Mouse (Mus musculus): ENCODE measurements around the gene Crocc. TPM values are rescaled to one million over a fixed set of nuclear protein-coding genes. Genes with fewer than 3 reads are reported as not detected.

Crocc gene
- polyA plus RNA-seq, 1 experiment from 2014 or later, result 1.6 TPM

DNA sequence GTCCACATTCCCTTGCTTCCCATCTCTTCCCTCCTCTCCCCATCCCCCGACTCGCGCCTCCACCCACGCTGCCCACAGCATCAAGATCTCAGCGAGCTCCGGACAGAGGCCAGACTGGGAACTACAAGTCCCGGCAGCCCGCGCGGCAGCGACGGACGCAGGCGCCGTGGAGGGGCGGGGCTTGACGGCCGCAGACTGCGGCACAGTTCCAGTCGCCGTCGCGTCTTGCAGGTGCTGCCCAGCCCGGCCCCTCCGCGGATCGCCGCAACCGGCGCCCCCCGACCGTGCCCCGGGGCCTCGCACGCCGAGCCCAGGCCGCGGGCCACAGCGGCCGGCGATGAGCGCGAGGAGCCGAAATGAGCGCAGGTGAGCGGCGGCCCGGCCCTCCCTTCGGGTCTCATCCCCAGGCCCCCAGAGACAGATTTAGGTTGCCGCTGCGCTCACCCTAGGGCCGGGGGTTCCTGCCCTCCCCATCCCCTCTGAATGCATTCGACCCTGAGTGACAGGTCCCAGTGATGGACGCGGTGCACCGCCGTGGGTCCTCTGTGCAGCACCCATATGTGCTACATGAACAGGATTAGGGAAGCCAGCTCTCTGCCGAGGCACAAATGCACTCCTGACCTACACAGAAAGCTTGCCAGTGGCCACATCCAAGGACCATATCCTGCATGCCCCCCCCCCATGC, 73.5 kb downstream of the Crocc start, which contains the start of gene Atp13a2:
Gene Atp13a2, plus strand, starts transcription at position 163 of the 685 bp plus-strand sequence.
- TF ChIP-seq EP300 (optimal IDR thresholded peaks at IDR 0.05), result no peak
- peak; percentile 0; the same call in 1 of the 2 replicates for TF ChIP-seq CTCF (IDR thresholded peaks at IDR 0.05; ENCODE audit: low read depth)
- Histone ChIP-seq H3K36me3 (ENCODE audit: control insufficient read depth, insufficient read depth, low read length) (no peaks in the 10 kb centered on the region), H3K27me3 (ENCODE audit: control insufficient read depth, insufficient read depth, low read length) (no peaks in the 10 kb centered on the region), H3K4me2 (replicated peaks; ENCODE audit: low read depth) (peak within 1 kb of the TSS; percentile 88), H3K27ac (replicated peaks) (no peak within 1 kb of the TSS), H3K9me3 (ENCODE audit: control insufficient read depth, low read length) (no peaks in the 10 kb centered on the region), H3K4me3 (ENCODE audit: low read depth, low read length) (peak within 1 kb of the TSS; percentile 90), H3K4me1 (replicated peaks; ENCODE audit: control insufficient read depth, insufficient read depth) (peaks cover 7% of the 10 kb centered on the region), H3K9ac (ENCODE audit: low read length) (peak within 1 kb of the TSS; percentile 78)
- WGBS, result under 1% methylated on average over 50 of the region's 58 CpGs
- peak; percentile 91 for DNase-seq (ENCODE audit: low spot score)
- ATAC-seq (ENCODE audit: low FRiP score, low TSS enrichment), result peak; percentile 69

DNA sequence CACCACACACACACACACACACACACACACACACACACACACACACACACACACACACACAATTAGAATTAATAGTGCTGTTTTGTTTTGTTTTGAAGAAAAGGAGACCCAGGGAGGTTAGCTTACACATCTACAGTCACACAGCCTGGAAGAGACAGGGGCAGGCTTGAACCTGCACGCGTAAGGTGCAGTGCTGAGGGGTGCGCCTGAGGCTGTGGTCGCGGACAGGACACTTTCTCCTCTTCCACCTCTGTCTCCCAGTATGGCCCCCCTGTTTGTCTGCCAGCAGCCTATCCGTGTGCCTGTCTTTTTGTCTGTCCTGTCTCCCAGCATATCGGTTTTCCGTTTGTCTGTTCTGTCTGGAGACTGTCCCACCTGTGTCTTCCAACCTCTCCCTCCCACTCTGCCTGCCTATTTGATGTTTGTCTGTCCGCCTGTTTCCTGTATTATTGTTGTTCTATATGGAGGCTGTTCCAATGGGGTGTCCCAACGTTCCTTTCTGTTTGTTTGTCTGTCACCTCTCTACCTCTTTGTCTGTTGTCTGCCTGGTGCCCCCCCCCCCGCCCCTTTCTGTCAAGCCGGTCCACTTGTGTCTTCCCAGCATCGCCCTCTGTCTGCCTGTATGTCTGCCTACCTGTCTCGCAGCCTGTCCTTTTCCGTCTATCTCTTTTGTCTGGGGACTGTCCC, 74.2 kb downstream of the Crocc start:
- H3K4me1 ChIP-seq (replicated peaks; ENCODE audit: control insufficient read depth, insufficient read depth), result peaks cover 7% of the 10 kb centered on the region
- ATAC-seq (ENCODE audit: low FRiP score, low TSS enrichment) (no peak), DNase-seq (ENCODE audit: low spot score) (no peak)
- H3K9ac ChIP-seq (ENCODE audit: low read length), result peak overlapping the region; percentile 78; the same call in 1 of the 2 replicates
- no peaks in the 10 kb centered on the region for H3K36me3 ChIP-seq (ENCODE audit: control insufficient read depth, insufficient read depth, low read length)
- H3K9me3 ChIP-seq (ENCODE audit: control insufficient read depth, low read length), result no peaks in the 10 kb centered on the region
- no peak for TF ChIP-seq EP300 (optimal IDR thresholded peaks at IDR 0.05)
- peak; percentile 43 for TF ChIP-seq CTCF (IDR thresholded peaks at IDR 0.05; ENCODE audit: low read depth)
- H3K4me3 ChIP-seq (ENCODE audit: low read depth, low read length), result peak overlapping the region; percentile 90
- 34% methylated on average over 14 of the region's 15 CpGs for WGBS
- H3K27me3 ChIP-seq (ENCODE audit: control insufficient read depth, insufficient read depth, low read length), result no peaks in the 10 kb centered on the region
- H3K27ac ChIP-seq (replicated peaks), result no peak overlapping the region
- peak overlapping the region; percentile 88 for H3K4me2 ChIP-seq (replicated peaks; ENCODE audit: low read depth)

DNA sequence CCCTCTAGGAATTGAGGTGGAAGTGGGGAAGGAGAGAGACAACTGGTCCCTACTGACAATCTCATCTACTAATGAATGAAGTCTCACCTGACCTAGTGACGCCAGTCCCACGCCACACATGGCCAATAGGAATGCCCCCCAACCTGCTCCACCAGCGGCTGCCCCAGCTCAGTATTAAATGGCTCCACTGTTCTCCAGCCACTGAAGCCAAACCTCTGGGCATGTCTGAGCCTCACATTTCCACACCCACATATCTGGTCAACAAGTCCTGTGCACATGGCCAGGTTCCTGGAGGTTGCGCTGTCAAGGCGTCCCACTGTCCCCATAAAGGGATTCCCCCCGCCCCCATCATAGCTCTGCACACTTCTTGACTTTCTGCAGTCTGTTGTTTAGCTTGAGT, 75.8 kb downstream of the Crocc start:
- H3K4me1 ChIP-seq (replicated peaks; ENCODE audit: control insufficient read depth, insufficient read depth), result peaks cover 7% of the 10 kb centered on the region
- no peak for DNase-seq (ENCODE audit: low spot score)
- H3K36me3 ChIP-seq (ENCODE audit: control insufficient read depth, insufficient read depth, low read length), result peaks cover 3% of the 10 kb centered on the region; the same call in 1 of the 2 replicates
- WGBS, result 67% methylated on average over 6 of the region's 6 CpGs
- H3K9me3 ChIP-seq (ENCODE audit: control insufficient read depth, low read length), result no peaks in the 10 kb centered on the region
- no peak overlapping the region for H3K27ac ChIP-seq (replicated peaks)
- H3K4me3 ChIP-seq (ENCODE audit: low read depth, low read length), result no peak overlapping the region
- TF ChIP-seq EP300 (optimal IDR thresholded peaks at IDR 0.05), result no peak
- TF ChIP-seq CTCF (IDR thresholded peaks at IDR 0.05; ENCODE audit: low read depth), result no peak
- H3K9ac ChIP-seq (ENCODE audit: low read length), result no peak overlapping the region
- H3K4me2 ChIP-seq (replicated peaks; ENCODE audit: low read depth), result no peak overlapping the region
- ATAC-seq (ENCODE audit: low FRiP score, low TSS enrichment), result no peak
- no peaks in the 10 kb centered on the region for H3K27me3 ChIP-seq (ENCODE audit: control insufficient read depth, insufficient read depth, low read length)

DNA sequence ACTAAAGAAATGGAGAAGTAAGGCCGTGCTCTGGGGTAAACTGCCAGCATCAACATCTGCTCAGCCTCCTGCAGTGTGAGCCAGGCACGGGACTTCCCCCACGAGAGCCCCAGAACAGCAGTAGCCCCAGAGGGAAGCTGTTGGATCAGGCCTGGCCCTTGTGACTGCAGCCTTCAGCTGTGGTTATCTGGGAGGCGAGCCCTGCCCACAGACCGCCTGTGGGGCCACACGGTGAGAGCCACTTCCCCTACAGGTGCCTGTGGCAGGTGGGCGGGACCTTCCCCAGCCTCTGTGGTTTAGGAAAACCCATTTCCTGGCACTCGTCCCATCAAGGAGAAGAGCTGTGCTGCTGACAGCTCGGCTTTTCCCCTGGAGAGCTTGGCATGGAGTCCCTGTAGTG, 76.9 kb downstream of the Crocc start:
- H3K4me3 ChIP-seq (ENCODE audit: low read depth, low read length), result no peak overlapping the region
- H3K4me1 ChIP-seq (replicated peaks; ENCODE audit: control insufficient read depth, insufficient read depth), result peaks cover 7% of the 10 kb centered on the region
- H3K9me3 ChIP-seq (ENCODE audit: control insufficient read depth, low read length), result no peaks in the 10 kb centered on the region
- no peaks in the 10 kb centered on the region for H3K27me3 ChIP-seq (ENCODE audit: control insufficient read depth, insufficient read depth, low read length)
- H3K27ac ChIP-seq (replicated peaks), result peak overlapping the region; percentile 73
- peaks cover 9% of the 10 kb centered on the region for H3K36me3 ChIP-seq (ENCODE audit: control insufficient read depth, insufficient read depth, low read length)
- DNase-seq (ENCODE audit: low spot score) (peak; percentile 90), ATAC-seq (ENCODE audit: low FRiP score, low TSS enrichment) (peak; percentile 89)
- H3K4me2 ChIP-seq (replicated peaks; ENCODE audit: low read depth), result no peak overlapping the region
- peak overlapping the region; percentile 18; the same call in 1 of the 2 replicates for H3K9ac ChIP-seq (ENCODE audit: low read length)
- WGBS, result 4% methylated on average over 9 of the region's 9 CpGs
- TF ChIP-seq EP300 (optimal IDR thresholded peaks at IDR 0.05) (no peak), CTCF (IDR thresholded peaks at IDR 0.05; ENCODE audit: low read depth) (no peak)

DNA sequence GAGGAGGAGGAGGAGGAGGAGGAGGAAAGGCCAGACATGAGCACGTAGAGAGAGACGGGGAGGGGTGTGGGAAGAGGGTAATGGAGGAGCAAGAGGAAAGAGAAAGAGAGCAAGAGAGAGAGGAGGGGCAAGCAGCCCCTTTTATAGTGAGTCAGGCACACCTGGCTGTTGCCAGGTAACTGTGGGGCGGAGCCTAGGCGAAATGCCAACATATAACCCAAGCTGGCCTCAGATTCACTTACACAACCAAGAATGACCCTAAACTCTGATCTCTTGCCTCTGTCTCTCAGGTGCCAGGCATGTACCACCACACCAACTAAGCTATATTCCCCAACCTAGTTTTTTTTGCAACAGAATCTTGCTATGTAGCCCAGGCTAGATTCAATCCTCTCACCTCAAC, 77.5 kb downstream of the Crocc start:
- H3K4me2 ChIP-seq (replicated peaks; ENCODE audit: low read depth), result no peak overlapping the region
- H3K36me3 ChIP-seq (ENCODE audit: control insufficient read depth, insufficient read depth, low read length), result peaks cover 9% of the 10 kb centered on the region
- no peak overlapping the region for H3K9ac ChIP-seq (ENCODE audit: low read length)
- TF ChIP-seq EP300 (optimal IDR thresholded peaks at IDR 0.05) (no peak), CTCF (IDR thresholded peaks at IDR 0.05; ENCODE audit: low read depth) (no peak)
- no peak for ATAC-seq (ENCODE audit: low FRiP score, low TSS enrichment)
- H3K9me3 ChIP-seq (ENCODE audit: control insufficient read depth, low read length), result no peaks in the 10 kb centered on the region
- peak; percentile 64 for DNase-seq (ENCODE audit: low spot score)
- H3K27ac ChIP-seq (replicated peaks), result peak overlapping the region; percentile 73
- 43% methylated on average over 4 of the region's 4 CpGs for WGBS
- H3K4me1 ChIP-seq (replicated peaks; ENCODE audit: control insufficient read depth, insufficient read depth), result peaks cover 7% of the 10 kb centered on the region
- H3K27me3 ChIP-seq (ENCODE audit: control insufficient read depth, insufficient read depth, low read length), result no peaks in the 10 kb centered on the region
- H3K4me3 ChIP-seq (ENCODE audit: low read depth, low read length), result no peak overlapping the region

DNA sequence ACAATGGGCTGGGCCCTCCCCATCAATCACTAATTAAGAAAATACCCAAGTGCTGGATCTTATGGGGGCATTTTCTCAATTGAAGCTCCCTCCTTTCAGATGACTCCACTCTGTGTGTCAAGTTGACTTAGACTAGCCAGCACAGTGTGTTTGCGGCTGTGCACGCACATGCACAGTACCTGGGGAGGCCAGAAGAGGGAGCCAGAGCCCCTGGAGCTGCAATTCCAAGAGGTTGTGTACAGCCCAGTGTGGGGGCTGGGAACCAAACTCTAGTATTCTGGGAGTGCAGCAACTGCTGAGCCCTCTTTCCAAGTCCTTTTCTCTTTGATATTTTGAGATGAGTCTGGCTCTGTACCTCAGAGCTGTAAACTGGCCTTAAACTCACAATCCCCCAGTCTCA, 78.7 kb downstream of the Crocc start:
- Histone ChIP-seq H3K9ac (ENCODE audit: low read length) (no peak overlapping the region), H3K4me2 (replicated peaks; ENCODE audit: low read depth) (no peak overlapping the region), H3K4me1 (replicated peaks; ENCODE audit: control insufficient read depth, insufficient read depth) (no peaks in the 10 kb centered on the region; the same call in 1 of the 2 replicates), H3K27me3 (ENCODE audit: control insufficient read depth, insufficient read depth, low read length) (no peaks in the 10 kb centered on the region), H3K36me3 (ENCODE audit: control insufficient read depth, insufficient read depth, low read length) (peaks cover 9% of the 10 kb centered on the region), H3K27ac (replicated peaks) (no peak overlapping the region), H3K9me3 (ENCODE audit: control insufficient read depth, low read length) (no peaks in the 10 kb centered on the region), H3K4me3 (ENCODE audit: low read depth, low read length) (no peak overlapping the region)
- TF ChIP-seq CTCF (IDR thresholded peaks at IDR 0.05; ENCODE audit: low read depth) (peak; percentile 55), EP300 (optimal IDR thresholded peaks at IDR 0.05) (no peak)
- DNase-seq (ENCODE audit: low spot score) (no peak), ATAC-seq (ENCODE audit: low FRiP score, low TSS enrichment) (no peak)
- 88% methylated on average over 2 of the region's 2 CpGs for whole genome bisulfite sequencing

Measured in stomach, postnatal 0 days (tissue).